Mouse (Mus musculus) kidney, adult 8-10 months (tissue): Measurements from ENCODE around the gene Pitpnm1.

Source experiments
- DNase-seq, 2 experiments: peaks; one replicate each; pipeline ENCODE4 v3.0.0; 2022

Gene Pitpnm1

GRCm38 (mm10) chr19:4156073-4156579 lies 56.3 kb downstream of the Pitpnm1 start:
- no peak for DNase-seq

GRCm38 (mm10) chr19:4156771-4157170 lies 57.0 kb downstream of the Pitpnm1 start:
- no peak for DNase-seq

- no peak for DNase-seq
These were observed 59.3 kb downstream of the Pitpnm1 start for GRCm38 (mm10) chr19:4159049-4159448.

GRCm38 (mm10) chr19:4162646-4163542 lies 63.1 kb downstream of the Pitpnm1 start, which contains the start of gene Rps6kb2:
TSS of gene Rps6kb2 (minus strand) at chr19:4163354.
- peak; percentile 97 to 98 for DNase-seq

- DNase-seq = no peak
These were observed 63.7 kb downstream of the Pitpnm1 start for GRCm38 (mm10) chr19:4163543-4163887.
